Mouse (Mus musculus): ENCODE results near the gene Hist4h4.

Gene Hist4h4

GRCm38 (mm10) chr6:136781377-136781986 is 22.7 kb downstream of the Hist4h4 start, which contains the start of gene Gucy2c:
Gucy2c (minus strand) TSS chr6:136781765.
- DNase-seq, result no peak

- DNase-seq, result no peak
Observed at GRCm38 (mm10) chr6:136776392-136776791, 27.8 kb downstream of the Hist4h4 start.

DNA sequence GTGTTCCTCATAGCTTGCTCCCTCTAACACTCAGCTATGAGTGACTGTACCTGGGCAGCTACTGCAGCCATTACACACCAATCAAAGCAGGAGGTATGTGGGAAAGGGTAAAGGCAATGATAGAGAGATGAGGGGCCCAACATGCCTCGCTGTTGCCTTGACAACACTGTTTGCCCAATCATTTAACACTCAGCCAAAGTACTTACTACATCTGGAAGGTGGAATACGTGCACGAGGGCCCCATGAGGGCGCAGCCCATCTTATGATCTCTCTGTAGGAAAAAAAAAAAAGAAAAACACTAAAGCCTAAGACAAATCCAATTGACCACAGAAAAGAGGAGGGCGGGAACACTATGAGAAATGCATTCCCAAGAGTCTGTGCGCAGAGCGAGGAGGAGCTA is 34.4 kb downstream of the Hist4h4 start:
- DNase-seq, result no peak

DNA sequence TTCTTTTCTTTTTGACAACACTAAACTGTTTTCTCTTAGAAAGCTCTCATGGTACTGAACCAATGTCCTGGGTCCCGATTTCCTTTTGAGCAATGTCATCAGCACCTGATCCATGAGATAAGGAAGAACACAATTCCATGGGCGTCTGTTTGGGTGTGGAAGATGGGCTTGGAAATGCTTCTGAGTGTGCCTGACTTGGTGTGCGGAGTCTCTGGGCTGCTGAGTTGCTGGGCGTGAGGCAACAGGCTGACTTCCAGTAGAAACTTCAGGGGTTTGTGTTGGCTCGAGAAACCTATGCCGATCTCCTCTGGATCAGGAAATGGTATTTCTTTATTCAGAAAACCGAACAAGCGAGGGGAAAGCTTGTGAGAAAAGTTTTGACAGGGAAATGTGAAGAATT is 35.1 kb downstream of the Hist4h4 start:
- DNase-seq, result no peak

GRCm38 (mm10) chr6:136763912-136764311 is 40.3 kb downstream of the Hist4h4 start:
- no peak for DNase-seq

Data from cerebellum, adult 9-10 months (tissue).